Mouse (Mus musculus) intestine, embryonic 15.5 days (tissue): Measurements from ENCODE around the gene Palld. TPM values are rescaled to one million over a fixed set of nuclear protein-coding genes. Genes with fewer than 3 reads are reported as not detected.

Experiments used
- ATAC-seq: fragments of 200-750 bp; cut with Nextera tagmentation; 2 replicates; pipeline ENCODE4 v1.8.0; 2017; ENCODE audit warnings: moderate TSS enrichment, moderate library complexity
- H3K27ac ChIP-seq: fragments of 300-500 bp; sonication (generic); 2 replicates; pipeline ENCODE4 v1.5.1; 2015; ENCODE audit warnings: mild to moderate bottlenecking, inconsistent platforms
- H3K27me3 ChIP-seq: fragments of 300-500 bp; sonication (generic); replicated peaks from 2 replicates; pipeline ENCODE4 v1.6.1; 2015; ENCODE audit warnings: inconsistent platforms
- H3K36me3 ChIP-seq: fragments of 300-500 bp; sonication (generic); 2 replicates; pipeline ENCODE4 v1.6.1; 2015; ENCODE audit warnings: inconsistent platforms
- H3K4me1 ChIP-seq: fragments of 300-500 bp; sonication (generic); replicated peaks from 2 replicates; pipeline ENCODE4 v1.6.1; 2015; ENCODE audit warnings: inconsistent platforms
- H3K4me2 ChIP-seq: fragments of 300-500 bp; sonication (generic); replicated peaks from 2 replicates; pipeline ENCODE4 v1.6.1; 2015; ENCODE audit warnings: mild to moderate bottlenecking, inconsistent platforms
- H3K4me3 ChIP-seq: fragments of 300-500 bp; sonication (generic); replicated peaks from 2 replicates; pipeline ENCODE4 v1.5.1; 2015; ENCODE audit warnings: inconsistent platforms
- H3K9ac ChIP-seq: fragments of 300-500 bp; sonication (generic); 2 replicates; pipeline ENCODE4 v1.6.1; 2015; ENCODE audit warnings: inconsistent platforms
- H3K9me3 ChIP-seq: fragments of 300-500 bp; sonication (generic); 2 replicates; pipeline ENCODE4 v1.6.1; 2016; ENCODE audit warnings: inconsistent platforms
- WGBS: fragments of 180-500 bp; shearing (Covaris S2); methylation state at CpG from one replicate; pipeline ENCODE4 v1.1.7; 2015; 5-methylcytosine and 5-hydroxymethylcytosine counted together
- polyA plus RNA-seq: library from polyadenylated mRNA; unstranded; fragments of >200 nt; fragmentation: Nextera tagmentation; extraction: Ambion mirVana; gene quantifications from 2 replicates; pipeline ENCODE4 v1.2.1, GENCODE M21; 2015

Palld gene
- polyA plus RNA-seq, 1 experiment from 2014 or later = 81.9 TPM

DNA sequence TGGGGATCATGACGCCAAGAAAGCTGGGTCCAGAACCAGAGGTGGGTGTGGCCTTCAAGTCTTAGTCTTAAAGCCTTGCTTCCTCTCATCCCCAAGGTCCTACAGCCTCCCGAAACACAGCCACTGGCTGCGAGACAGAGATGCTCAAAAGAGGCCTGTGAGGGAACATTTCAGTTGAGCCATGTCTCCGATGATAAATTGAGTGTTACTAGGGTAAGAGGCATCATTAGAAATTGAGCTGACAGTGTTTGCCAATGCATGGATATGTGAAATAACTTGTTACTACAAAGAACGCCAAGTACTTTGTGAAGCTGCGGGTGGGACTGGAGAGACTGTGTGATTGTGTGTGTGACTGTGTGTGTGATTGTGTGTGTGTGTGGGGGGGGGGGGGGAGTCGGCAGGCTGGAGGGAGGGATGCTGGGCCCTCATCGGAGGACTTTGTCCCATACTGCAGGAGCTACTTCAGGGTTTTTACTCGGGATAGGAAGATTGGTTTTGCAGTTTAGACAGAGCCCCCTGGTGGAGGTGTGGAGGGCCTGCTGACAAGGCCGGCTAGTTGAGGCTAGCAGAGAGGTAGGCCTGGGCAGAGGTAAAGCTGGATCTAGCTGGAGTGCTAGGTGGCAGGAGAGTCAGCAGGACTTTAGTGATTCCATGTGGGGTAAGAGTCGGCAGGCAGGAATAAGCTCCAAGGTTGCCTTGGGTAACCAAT, 422.8 kb downstream of the Palld start:
- 52% methylated on average over 11 of the region's 11 CpGs for WGBS
- no peak overlapping the region for H3K9ac ChIP-seq
- no peaks in the 10 kb centered on the region for H3K9me3 ChIP-seq
- H3K4me3 ChIP-seq = no peak overlapping the region
- no peak overlapping the region for H3K27ac ChIP-seq
- peak; percentile 55 for ATAC-seq
- H3K4me1 ChIP-seq = 0 out of 2 replicates have a peak, but pooled peaks cover 2% of the 10 kb centered on the region
- H3K27me3 ChIP-seq = no peaks in the 10 kb centered on the region
- no peaks in the 10 kb centered on the region for H3K36me3 ChIP-seq
- no peak overlapping the region for H3K4me2 ChIP-seq

DNA sequence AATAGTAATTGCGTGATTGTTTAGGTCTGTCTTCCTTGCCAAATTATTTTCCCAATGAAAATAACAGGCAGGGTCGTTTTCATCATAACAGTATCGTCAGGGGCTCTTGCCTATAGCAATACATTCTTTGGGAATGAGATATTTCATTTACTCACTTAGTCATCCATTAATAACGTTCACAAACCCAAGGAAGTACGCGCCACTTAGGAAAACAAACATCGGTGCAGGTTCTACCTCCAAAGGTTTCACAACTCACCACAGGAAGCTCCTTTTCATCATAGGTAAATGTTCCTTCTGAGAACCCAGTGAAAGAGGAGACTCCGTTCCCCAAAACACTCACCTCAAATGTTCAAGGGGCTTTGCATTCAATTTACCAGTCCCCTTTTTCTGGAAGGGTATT, 423.7 kb downstream of the Palld start:
- 0 out of 2 replicates have a peak, but pooled peaks cover 2% of the 10 kb centered on the region for H3K4me1 ChIP-seq
- H3K9ac ChIP-seq = no peak overlapping the region
- H3K27ac ChIP-seq = no peak overlapping the region
- no peak overlapping the region for H3K4me2 ChIP-seq
- WGBS = 63% methylated on average over 8 of the region's 8 CpGs
- H3K9me3 ChIP-seq = no peaks in the 10 kb centered on the region
- H3K36me3 ChIP-seq = no peaks in the 10 kb centered on the region
- no peaks in the 10 kb centered on the region for H3K27me3 ChIP-seq
- no peak for ATAC-seq
- H3K4me3 ChIP-seq = no peak overlapping the region

DNA sequence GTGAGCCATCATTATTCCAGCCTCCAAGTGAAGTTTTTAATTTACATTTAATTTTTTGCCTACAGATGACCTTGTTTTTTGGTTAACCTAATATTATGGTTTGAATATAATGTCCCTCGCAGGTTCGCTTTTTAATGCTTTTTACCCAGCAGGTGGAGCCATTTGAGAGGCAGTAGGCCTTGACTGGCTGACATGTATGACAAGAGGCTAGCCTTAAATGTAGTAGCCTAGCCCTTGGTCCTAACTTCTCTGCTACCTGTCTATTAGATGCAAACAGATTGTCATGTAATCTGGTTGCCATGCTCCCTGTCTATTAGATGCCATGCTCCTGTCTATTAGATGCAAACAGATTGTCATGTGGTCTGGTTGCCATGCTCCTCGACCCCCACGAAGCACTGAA, 424.3 kb downstream of the Palld start:
- H3K9me3 ChIP-seq = no peaks in the 10 kb centered on the region
- no peak overlapping the region for H3K9ac ChIP-seq
- 0 out of 2 replicates have a peak, but pooled peaks cover 2% of the 10 kb centered on the region for H3K4me1 ChIP-seq
- H3K4me3 ChIP-seq = no peak overlapping the region
- WGBS = 89% methylated on average over 4 of the region's 4 CpGs
- no peaks in the 10 kb centered on the region for H3K27me3 ChIP-seq
- no peaks in the 10 kb centered on the region for H3K36me3 ChIP-seq
- H3K4me2 ChIP-seq = no peak overlapping the region
- no peak overlapping the region for H3K27ac ChIP-seq
- no peak for ATAC-seq

DNA sequence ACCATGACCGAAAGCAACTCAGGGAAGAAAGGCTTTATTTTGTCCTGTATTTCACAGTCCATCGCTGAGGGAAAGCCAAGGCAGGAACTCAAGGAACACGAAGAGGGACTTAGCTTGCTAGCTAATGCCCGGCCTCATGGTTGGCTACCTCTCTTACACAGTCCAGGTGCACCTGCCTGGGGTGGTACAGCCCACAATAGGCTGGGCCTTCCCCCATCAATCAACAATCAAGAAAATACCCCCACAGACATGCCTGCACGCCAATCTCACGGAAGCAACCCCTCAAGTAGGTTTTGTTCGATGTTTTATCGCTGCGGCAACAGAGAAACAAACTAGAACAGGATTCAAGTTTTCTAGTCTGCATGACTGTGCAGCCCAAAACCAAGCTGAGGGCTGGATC, 426.3 kb downstream of the Palld start:
- no peaks in the 10 kb centered on the region for H3K27me3 ChIP-seq
- no peak for ATAC-seq
- no peak overlapping the region for H3K4me3 ChIP-seq
- 80% methylated on average over 9 of the region's 9 CpGs for WGBS
- H3K36me3 ChIP-seq = no peaks in the 10 kb centered on the region
- H3K27ac ChIP-seq = no peak overlapping the region
- H3K9ac ChIP-seq = no peak overlapping the region
- H3K9me3 ChIP-seq = no peaks in the 10 kb centered on the region
- 0 out of 2 replicates have a peak, but pooled peaks cover 2% of the 10 kb centered on the region for H3K4me1 ChIP-seq
- no peak overlapping the region for H3K4me2 ChIP-seq

DNA sequence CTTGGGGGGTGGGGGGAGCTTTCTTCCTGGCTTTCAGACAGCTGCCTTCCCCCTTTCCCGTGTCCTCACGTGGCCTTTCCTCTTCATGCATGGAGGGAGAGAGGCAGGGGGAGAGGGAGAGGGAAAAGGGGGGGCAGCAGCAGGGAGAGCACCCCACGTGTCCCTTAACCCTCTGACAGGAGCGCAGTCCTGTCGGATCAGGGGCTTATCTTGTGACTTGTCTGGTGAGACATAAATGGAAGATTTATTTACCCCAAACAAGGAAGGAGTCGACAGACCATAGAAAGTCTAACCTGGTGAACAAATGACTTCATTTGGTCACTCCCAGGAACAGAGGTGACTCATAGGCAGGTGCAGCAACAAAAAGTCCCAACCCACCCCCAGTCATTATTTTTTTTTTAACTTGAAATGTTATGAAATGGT, 427.2 kb downstream of the Palld start:
- Histone ChIP-seq H3K27ac (no peak overlapping the region), H3K4me2 (no peak overlapping the region), H3K4me3 (no peak overlapping the region), H3K9ac (no peak overlapping the region), H3K9me3 (no peaks in the 10 kb centered on the region), H3K27me3 (no peaks in the 10 kb centered on the region), H3K36me3 (no peaks in the 10 kb centered on the region), H3K4me1 (0 out of 2 replicates have a peak, but pooled peaks cover 2% of the 10 kb centered on the region)
- 34% methylated on average over 6 of the region's 6 CpGs for WGBS
- ATAC-seq = peak; percentile 91

DNA sequence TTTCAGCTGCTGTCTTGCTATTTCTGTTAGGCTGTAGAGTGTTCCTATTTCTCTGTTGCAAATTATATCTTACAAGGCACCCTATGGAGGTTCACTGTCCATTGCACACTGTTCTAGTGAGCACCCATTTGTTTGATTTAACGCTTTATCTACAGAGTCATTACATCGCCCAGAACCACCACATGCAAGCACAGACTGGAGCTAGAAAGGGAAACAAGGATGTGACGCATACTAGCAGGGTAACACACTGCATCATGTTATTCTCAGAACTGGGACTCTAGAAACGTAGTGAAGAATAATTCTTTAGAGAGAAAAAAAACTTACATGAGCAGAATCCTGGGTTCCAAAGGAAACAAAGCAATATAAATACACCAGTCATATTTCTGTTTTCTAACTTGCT, 432.3 kb downstream of the Palld start:
- Histone ChIP-seq H3K36me3 (no peaks in the 10 kb centered on the region), H3K4me2 (no peak overlapping the region), H3K27ac (no peak overlapping the region), H3K9ac (no peak overlapping the region), H3K4me1 (0 out of 2 replicates have a peak, but pooled peaks cover 2% of the 10 kb centered on the region), H3K4me3 (no peak overlapping the region), H3K9me3 (no peaks in the 10 kb centered on the region), H3K27me3 (no peaks in the 10 kb centered on the region)
- WGBS = 83% methylated on average over 4 of the region's 4 CpGs
- ATAC-seq = no peak

DNA sequence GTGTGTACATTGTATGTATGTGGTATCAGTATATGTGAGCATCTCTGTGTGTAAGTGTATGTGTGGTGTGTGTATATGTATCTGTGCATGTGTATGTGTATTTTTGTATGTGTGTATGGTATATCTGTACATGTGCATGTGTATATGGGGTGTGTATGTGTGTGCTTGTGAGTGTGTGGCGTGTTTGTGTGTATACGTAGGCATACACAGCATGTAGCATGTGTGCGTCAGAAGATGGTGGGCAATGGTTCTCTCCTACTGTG, 435.0 kb downstream of the Palld start:
- H3K27ac ChIP-seq = no peak overlapping the region
- no peak for ATAC-seq

DNA sequence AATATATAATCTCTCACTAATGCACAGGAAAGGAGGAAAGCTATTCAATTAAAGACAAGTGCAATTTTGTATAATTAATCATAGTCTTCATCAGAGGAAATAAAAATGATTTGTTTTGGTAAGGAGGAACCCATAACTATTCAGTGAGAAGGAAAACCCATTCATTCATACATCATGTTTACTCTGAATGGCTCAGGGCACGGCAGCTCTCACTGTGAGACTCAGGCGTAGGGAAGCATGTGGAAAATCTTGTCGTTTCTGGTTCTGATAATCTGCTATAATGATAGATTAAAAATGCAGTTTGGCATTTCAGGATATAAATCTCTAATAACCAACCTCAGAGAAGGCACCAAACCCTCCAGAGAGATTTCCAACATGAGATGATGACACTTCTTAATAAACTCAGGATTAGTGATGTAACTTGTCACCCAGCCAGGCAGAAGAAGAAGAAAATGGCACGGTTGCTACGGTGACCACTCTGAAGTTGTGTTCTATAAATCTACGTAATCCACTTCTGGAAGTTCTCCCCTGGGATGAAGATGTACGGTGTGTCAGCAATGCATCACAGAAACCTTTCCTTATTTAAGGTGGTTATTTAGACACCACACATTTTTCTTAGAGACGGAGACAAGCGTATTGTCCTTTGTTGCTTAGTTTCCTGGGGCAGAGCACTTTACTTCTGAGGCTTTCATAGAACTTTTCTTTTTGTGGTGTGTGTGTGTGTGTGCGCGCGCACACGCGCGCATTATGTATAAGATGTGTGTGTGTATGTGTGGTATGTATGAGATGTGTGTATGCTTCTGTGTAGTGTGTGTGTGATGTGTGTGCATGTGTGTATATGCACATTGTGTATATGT, 435.6 kb downstream of the Palld start:
- ATAC-seq = no peak
- Histone ChIP-seq H3K4me1 (no peaks in the 10 kb centered on the region), H3K9ac (no peak overlapping the region), H3K27ac (no peak overlapping the region), H3K27me3 (no peaks in the 10 kb centered on the region), H3K4me2 (no peak overlapping the region), H3K36me3 (no peaks in the 10 kb centered on the region), H3K9me3 (no peaks in the 10 kb centered on the region), H3K4me3 (no peak overlapping the region)
- 79% methylated on average over 15 of the region's 15 CpGs for WGBS

More for the DNA sequence above, 435.0 kb downstream of the Palld start:
- 90% methylated on average over 3 of the region's 3 CpGs for WGBS
- no peaks in the 10 kb centered on the region for H3K36me3 ChIP-seq
- H3K9me3 ChIP-seq = no peaks in the 10 kb centered on the region
- H3K9ac ChIP-seq = no peak overlapping the region
- H3K4me2 ChIP-seq = no peak overlapping the region
- no peaks in the 10 kb centered on the region for H3K27me3 ChIP-seq
- no peaks in the 10 kb centered on the region for H3K4me1 ChIP-seq
- H3K4me3 ChIP-seq = no peak overlapping the region

DNA sequence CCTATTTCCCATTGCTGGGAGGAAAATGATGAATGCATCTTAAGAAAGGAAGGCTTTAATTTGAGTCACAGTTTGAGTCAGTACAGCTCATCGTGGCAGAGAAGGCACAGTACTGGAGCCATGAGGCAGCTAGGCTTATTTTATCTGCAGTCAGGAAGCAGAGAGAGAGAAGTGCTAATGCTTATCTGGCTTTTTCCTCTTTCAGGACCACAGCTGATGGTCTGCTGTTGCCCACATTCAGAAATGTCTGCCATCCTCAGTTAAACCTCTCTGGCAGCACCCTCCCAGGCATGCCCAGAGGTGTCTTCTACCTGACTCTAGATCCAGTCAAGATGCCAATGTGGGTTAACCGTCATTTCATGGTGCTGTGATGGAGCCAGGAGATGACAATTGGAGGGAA, 438.1 kb downstream of the Palld start:
- Histone ChIP-seq H3K4me1 (no peaks in the 10 kb centered on the region), H3K9ac (no peak overlapping the region), H3K36me3 (no peaks in the 10 kb centered on the region), H3K27ac (no peak overlapping the region), H3K27me3 (no peaks in the 10 kb centered on the region), H3K4me2 (no peak overlapping the region), H3K9me3 (no peaks in the 10 kb centered on the region), H3K4me3 (no peak overlapping the region)
- WGBS = 76% methylated on average over 2 of the region's 2 CpGs
- ATAC-seq = no peak

DNA sequence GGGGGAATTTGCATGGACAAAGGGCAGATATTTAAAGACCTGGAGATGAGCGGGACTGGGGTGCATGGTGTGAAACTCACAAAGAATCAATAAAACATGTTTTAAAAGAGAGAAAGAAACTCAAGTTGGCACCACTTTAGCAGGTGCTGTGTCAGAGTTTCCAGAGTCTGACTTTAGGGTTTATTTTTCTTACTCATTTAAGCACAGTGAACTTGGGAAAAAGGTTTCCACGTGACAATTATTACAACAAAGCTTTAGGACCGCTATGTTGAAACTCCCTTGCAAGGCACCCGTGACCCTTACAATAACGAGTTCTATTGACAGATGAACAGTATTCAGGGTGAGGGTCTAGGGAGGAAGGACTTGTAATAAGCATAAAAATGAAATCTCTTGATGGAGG, 440.3 kb downstream of the Palld start:
- no peak for ATAC-seq
- Histone ChIP-seq H3K4me1 (no peaks in the 10 kb centered on the region), H3K4me3 (no peak overlapping the region), H3K27me3 (no peaks in the 10 kb centered on the region), H3K27ac (no peak overlapping the region), H3K4me2 (no peak overlapping the region), H3K9me3 (no peaks in the 10 kb centered on the region), H3K9ac (no peak overlapping the region), H3K36me3 (no peaks in the 10 kb centered on the region)
- 89% methylated on average over 5 of the region's 5 CpGs for WGBS
